Mouse (Mus musculus): ENCODE measurements around the gene Gsap. TPM values are rescaled to one million over a fixed set of nuclear protein-coding genes. Genes with fewer than 3 reads are reported as not detected.
A peak's percentile ranks its signal among the peaks of the same experiment; 100 is the strongest.

Gsap gene
- polyA plus RNA-seq, 1 experiment from 2014 or later: 44.6 TPM

- WGBS: 73% methylated on average over 5 of the region's 5 CpGs
These were observed 27.7 kb downstream of the Gsap start for GRCm38 (mm10) chr5:21213801-21214200.

GRCm38 (mm10) chr5:21217453-21218294 is 31.6 kb downstream of the Gsap start:
- no peak overlapping the region for H3K4me3 ChIP-seq (ENCODE audit: low read depth, low read length)
- WGBS: 32% methylated on average over 14 of the region's 14 CpGs
- H3K27ac ChIP-seq (ENCODE audit: low read length): no peak overlapping the region
- H3K27me3 ChIP-seq (replicated peaks; ENCODE audit: insufficient read depth, low read length): no peaks in the 10 kb centered on the region
- H3K4me2 ChIP-seq (replicated peaks; ENCODE audit: low read depth, low read length): no peak overlapping the region
- no peaks in the 10 kb centered on the region for H3K4me1 ChIP-seq (ENCODE audit: insufficient read depth, low read depth, low read length)
- ATAC-seq (peak; percentile 91), DNase-seq (ENCODE audit: low spot score) (peak; percentile 84)
- H3K9ac ChIP-seq (replicated peaks; ENCODE audit: low read depth): no peak overlapping the region
- TF ChIP-seq EP300 (IDR thresholded peaks at IDR 0.05): peak; percentile 66; the same call in 1 of the 2 replicates
- TF ChIP-seq CTCF (IDR thresholded peaks at IDR 0.05): no peak
- no peaks in the 10 kb centered on the region for H3K9me3 ChIP-seq (ENCODE audit: low read length)
- H3K36me3 ChIP-seq (ENCODE audit: insufficient read depth, low read length): peaks cover 6% of the 10 kb centered on the region; the same call in 1 of the 2 replicates

More at GRCm38 (mm10) chr5:21213801-21214200, 27.7 kb downstream of the Gsap start:
- no peak for DNase-seq (ENCODE audit: low spot score)
- H3K9ac ChIP-seq (replicated peaks; ENCODE audit: low read depth): no peak overlapping the region
- no peaks in the 10 kb centered on the region for H3K36me3 ChIP-seq (ENCODE audit: insufficient read depth, low read length)
- no peaks in the 10 kb centered on the region for H3K4me1 ChIP-seq (ENCODE audit: insufficient read depth, low read depth, low read length)
- no peaks in the 10 kb centered on the region for H3K27me3 ChIP-seq (replicated peaks; ENCODE audit: insufficient read depth, low read length)
- TF ChIP-seq CTCF (IDR thresholded peaks at IDR 0.05) (no peak), EP300 (IDR thresholded peaks at IDR 0.05) (no peak)
- no peak overlapping the region for H3K27ac ChIP-seq (ENCODE audit: low read length)
- no peak for ATAC-seq
- no peak overlapping the region for H3K4me2 ChIP-seq (replicated peaks; ENCODE audit: low read depth, low read length)
- H3K9me3 ChIP-seq (ENCODE audit: low read length): no peaks in the 10 kb centered on the region
- H3K4me3 ChIP-seq (ENCODE audit: low read depth, low read length): no peak overlapping the region

- Histone ChIP-seq H3K27me3 (replicated peaks; ENCODE audit: insufficient read depth, low read length) (no peaks in the 10 kb centered on the region), H3K9me3 (ENCODE audit: low read length) (no peaks in the 10 kb centered on the region), H3K4me1 (ENCODE audit: insufficient read depth, low read depth, low read length) (no peaks in the 10 kb centered on the region), H3K4me3 (ENCODE audit: low read depth, low read length) (no peak overlapping the region), H3K9ac (replicated peaks; ENCODE audit: low read depth) (no peak overlapping the region), H3K4me2 (replicated peaks; ENCODE audit: low read depth, low read length) (no peak overlapping the region), H3K27ac (ENCODE audit: low read length) (no peak overlapping the region), H3K36me3 (ENCODE audit: insufficient read depth, low read length) (no peaks in the 10 kb centered on the region)
- TF ChIP-seq CTCF (IDR thresholded peaks at IDR 0.05) (no peak), EP300 (IDR thresholded peaks at IDR 0.05) (no peak)
- no peak for DNase-seq (ENCODE audit: low spot score)
- ATAC-seq: no peak
- 76% methylated on average over 6 of the region's 6 CpGs for WGBS
These were observed 46.8 kb downstream of the Gsap start for GRCm38 (mm10) chr5:21232876-21233275.

GRCm38 (mm10) chr5:21244575-21244974 is 58.5 kb downstream of the Gsap start:
- no peaks in the 10 kb centered on the region for H3K9me3 ChIP-seq (ENCODE audit: low read length)
- TF ChIP-seq EP300 (IDR thresholded peaks at IDR 0.05) (no peak), CTCF (IDR thresholded peaks at IDR 0.05) (no peak)
- 94% methylated on average over 1 of the region's 1 CpGs for WGBS
- no peak overlapping the region for H3K4me2 ChIP-seq (replicated peaks; ENCODE audit: low read depth, low read length)
- ATAC-seq: no peak
- H3K4me1 ChIP-seq (ENCODE audit: insufficient read depth, low read depth, low read length): no peaks in the 10 kb centered on the region
- H3K9ac ChIP-seq (replicated peaks; ENCODE audit: low read depth): no peak overlapping the region
- no peak overlapping the region for H3K4me3 ChIP-seq (ENCODE audit: low read depth, low read length)
- no peak overlapping the region for H3K27ac ChIP-seq (ENCODE audit: low read length)
- no peaks in the 10 kb centered on the region for H3K36me3 ChIP-seq (ENCODE audit: insufficient read depth, low read length)
- no peak for DNase-seq (ENCODE audit: low spot score)
- H3K27me3 ChIP-seq (replicated peaks; ENCODE audit: insufficient read depth, low read length): no peaks in the 10 kb centered on the region

- DNase-seq (ENCODE audit: low spot score): no peak
- H3K4me3 ChIP-seq (ENCODE audit: low read depth, low read length): no peak overlapping the region
- H3K36me3 ChIP-seq (ENCODE audit: insufficient read depth, low read length): no peaks in the 10 kb centered on the region
- TF ChIP-seq CTCF (IDR thresholded peaks at IDR 0.05) (no peak), EP300 (IDR thresholded peaks at IDR 0.05) (no peak)
- 76% methylated on average over 1 of the region's 1 CpGs for WGBS
- no peak overlapping the region for H3K27ac ChIP-seq (ENCODE audit: low read length)
- H3K4me2 ChIP-seq (replicated peaks; ENCODE audit: low read depth, low read length): no peak overlapping the region
- H3K9ac ChIP-seq (replicated peaks; ENCODE audit: low read depth): no peak overlapping the region
- H3K9me3 ChIP-seq (ENCODE audit: low read length): no peaks in the 10 kb centered on the region
- no peaks in the 10 kb centered on the region for H3K4me1 ChIP-seq (ENCODE audit: insufficient read depth, low read depth, low read length)
- ATAC-seq: no peak
- no peaks in the 10 kb centered on the region for H3K27me3 ChIP-seq (replicated peaks; ENCODE audit: insufficient read depth, low read length)
These were observed 59.2 kb downstream of the Gsap start for GRCm38 (mm10) chr5:21245241-21245640.

- Histone ChIP-seq H3K4me1 (ENCODE audit: insufficient read depth, low read depth, low read length) (no peaks in the 10 kb centered on the region), H3K9ac (replicated peaks; ENCODE audit: low read depth) (no peak overlapping the region), H3K36me3 (ENCODE audit: insufficient read depth, low read length) (no peaks in the 10 kb centered on the region), H3K4me2 (replicated peaks; ENCODE audit: low read depth, low read length) (no peak overlapping the region), H3K27ac (ENCODE audit: low read length) (no peak overlapping the region), H3K9me3 (ENCODE audit: low read length) (no peaks in the 10 kb centered on the region), H3K27me3 (replicated peaks; ENCODE audit: insufficient read depth, low read length) (no peaks in the 10 kb centered on the region), H3K4me3 (ENCODE audit: low read depth, low read length) (no peak overlapping the region)
- WGBS: 76% methylated on average over 6 of the region's 6 CpGs
- no peak for DNase-seq (ENCODE audit: low spot score)
- no peak for TF ChIP-seq EP300 (IDR thresholded peaks at IDR 0.05)
- TF ChIP-seq CTCF (IDR thresholded peaks at IDR 0.05): no peak
- ATAC-seq: no peak
These were observed 60.7 kb downstream of the Gsap start for GRCm38 (mm10) chr5:21246794-21247193.

All from lung, postnatal 0 days (tissue).